Mouse (Mus musculus) brain, embryonic 14.5 days (tissue): ENCODE results near the gene Sbsn. TPM values are rescaled to one million over a fixed set of nuclear protein-coding genes. Genes with fewer than 3 reads are reported as not detected.

Source experiments
- DNase-seq: peaks from one replicate; pipeline ENCODE4 v3.0.0-alpha.2; 2011; ENCODE audit warnings: low read depth
- CTCF ChIP-seq: fragments of 200-500 bp; IDR thresholded peaks from 2 replicates; pipeline ENCODE4 v1.5.1; 2012; ENCODE audit warnings: inconsistent platforms, mild to moderate bottlenecking, moderate library complexity, borderline replicate concordance; ENCODE audit not compliant: insufficient read depth, insufficient read length; ENCODE audit errors: extremely low read depth
- POLR2A ChIP-seq: fragments of 200-500 bp; IDR thresholded peaks from 2 replicates; pipeline ENCODE4 v1.6.1; 2012; ENCODE audit warnings: mild to moderate bottlenecking, inconsistent platforms, borderline replicate concordance; ENCODE audit not compliant: poor library complexity, insufficient read depth, insufficient read length, severe bottlenecking; ENCODE audit errors: extremely low read depth
- polyA plus RNA-seq: library from polyadenylated mRNA; depleted of rRNA; stranded (reverse); fragments of >200 nt; gene quantifications from 2 replicates; pipeline ENCODE4 v1.2.3, GENCODE M21; 2012; rRNA removed

Gene Sbsn
- polyA plus RNA-seq, 1 experiment, result 8.8 TPM

GRCm38 (mm10) chr7:30777911-30778310 is 26.6 kb downstream of the Sbsn start:
- no peak for TF ChIP-seq POLR2A
- no peak for TF ChIP-seq CTCF

GRCm38 (mm10) chr7:30781792-30782191 is 30.5 kb downstream of the Sbsn start:
- DNase-seq, result no peak
- TF ChIP-seq CTCF (peak; percentile 44; the same call in 1 of the 2 replicates), POLR2A (no peak)

More at GRCm38 (mm10) chr7:30777911-30778310, 26.6 kb downstream of the Sbsn start:
- no peak for DNase-seq

GRCm38 (mm10) chr7:30782658-30783057 is 31.4 kb downstream of the Sbsn start:
- no peak for TF ChIP-seq POLR2A
- no peak for TF ChIP-seq CTCF
- DNase-seq, result no peak

- DNase-seq, result no peak
Measured at GRCm38 (mm10) chr7:30785154-30785553, 33.9 kb downstream of the Sbsn start.

GRCm38 (mm10) chr7:30785721-30786546 is 34.7 kb downstream of the Sbsn start:
- TF ChIP-seq CTCF (no peak), POLR2A (no peak)
- DNase-seq, result peak; percentile 82

More at GRCm38 (mm10) chr7:30785154-30785553, 33.9 kb downstream of the Sbsn start:
- TF ChIP-seq CTCF, result no peak
- no peak for TF ChIP-seq POLR2A

- DNase-seq, result no peak
- TF ChIP-seq CTCF (no peak), POLR2A (no peak)
Measured at GRCm38 (mm10) chr7:30787377-30788022, 36.2 kb downstream of the Sbsn start, which contains the start of gene Krtdap. Krtdap (plus strand) TSS chr7:30787896.

- no peak for TF ChIP-seq POLR2A
- no peak for TF ChIP-seq CTCF
- no peak for DNase-seq
Measured at GRCm38 (mm10) chr7:30790141-30790540, 38.9 kb downstream of the Sbsn start.

- TF ChIP-seq POLR2A (no peak), CTCF (no peak)
- DNase-seq, result no peak
Measured at GRCm38 (mm10) chr7:30791921-30792320, 40.6 kb downstream of the Sbsn start.

- no peak for DNase-seq
- TF ChIP-seq POLR2A, result no peak
- TF ChIP-seq CTCF, result no peak
Measured at GRCm38 (mm10) chr7:30794921-30795320, 43.6 kb downstream of the Sbsn start.

GRCm38 (mm10) chr7:30796790-30797189 is 45.5 kb downstream of the Sbsn start:
- TF ChIP-seq POLR2A, result no peak
- no peak for TF ChIP-seq CTCF
- no peak for DNase-seq

GRCm38 (mm10) chr7:30800653-30801052 is 49.4 kb downstream of the Sbsn start:
- no peak for TF ChIP-seq CTCF
- no peak for TF ChIP-seq POLR2A
- no peak for DNase-seq

GRCm38 (mm10) chr7:30803256-30803655 is 52.0 kb downstream of the Sbsn start:
- no peak for DNase-seq
- TF ChIP-seq CTCF, result no peak
- no peak for TF ChIP-seq POLR2A

GRCm38 (mm10) chr7:30804026-30804715 is 52.9 kb downstream of the Sbsn start:
- no peak for DNase-seq
- TF ChIP-seq POLR2A (no peak), CTCF (no peak)

Other genes starting within 250 kb of the Sbsn start
- 241 and 276 TPM in 2 replicates for gene Arhgap33, start 216.4 kb upstream of the Sbsn start, polyA plus RNA-seq
- 8.4 and 8.7 TPM in 2 replicates for gene Hspb6, start 199.3 kb upstream of the Sbsn start, polyA plus RNA-seq
- 24.1 and 27.9 TPM in 2 replicates for gene Proser3, start 199.2 kb upstream of the Sbsn start, polyA plus RNA-seq
- gene Lin37, start 191.6 kb upstream of the Sbsn start, polyA plus RNA-seq, result 45.1 and 53.9 TPM in 2 replicates
- 69.3 and 95.4 TPM in 2 replicates for gene U2af1l4, start 188.2 kb upstream of the Sbsn start, polyA plus RNA-seq
- gene Gm49396, start 188.1 kb upstream of the Sbsn start, polyA plus RNA-seq, result 4.9 and 8.7 TPM in 2 replicates
- gene Psenen, start 187.8 kb upstream of the Sbsn start, polyA plus RNA-seq, result 102 and 154 TPM in 2 replicates
- gene Igflr1, start 186.0 kb upstream of the Sbsn start, polyA plus RNA-seq, result 6.5 and 8.7 TPM in 2 replicates
- 69.7 and 72.2 TPM in 2 replicates for gene Kmt2b, start 162.7 kb upstream of the Sbsn start, polyA plus RNA-seq
- gene Zbtb32, start 152.6 kb upstream of the Sbsn start, polyA plus RNA-seq, result 0.37 and 0.47 TPM in 2 replicates
- 2.7 and 3.9 TPM in 2 replicates for gene Upk1a, start 138.6 kb upstream of the Sbsn start, polyA plus RNA-seq
- 823 and 962 TPM in 2 replicates for gene Cox6b1, start 125.3 kb upstream of the Sbsn start, polyA plus RNA-seq
- gene Etv2, start 115.6 kb upstream of the Sbsn start, polyA plus RNA-seq, result not detected in 2 replicates
- gene Rbm42, start 101.2 kb upstream of the Sbsn start, polyA plus RNA-seq, result 91.6 and 103 TPM in 2 replicates
- 21.9 and 36.6 TPM in 2 replicates for gene Haus5, start 86.5 kb upstream of the Sbsn start, polyA plus RNA-seq
- gene Pmis2, start 79.9 kb upstream of the Sbsn start, polyA plus RNA-seq, result not detected in 2 replicates
- 0.32 TPM in 1 of 2 replicates, not detected in the other for gene 2200002J24Rik, start 52.5 kb upstream of the Sbsn start, polyA plus RNA-seq
- gene Atp4a, start 39.3 kb upstream of the Sbsn start, polyA plus RNA-seq, result 1.7 and 2.4 TPM in 2 replicates
- 187 and 251 TPM in 2 replicates for gene Tmem147, start 21.9 kb upstream of the Sbsn start, polyA plus RNA-seq
- gene Gapdhs, start 7.8 kb upstream of the Sbsn start, polyA plus RNA-seq, result 0.50 TPM in 1 of 2 replicates, not detected in the other
- gene Dmkn, start 12.3 kb downstream of the Sbsn start, polyA plus RNA-seq, result 3.5 and 14.2 TPM in 2 replicates
- gene Krtdap, start 36.4 kb downstream of the Sbsn start, polyA plus RNA-seq, result 5.6 and 30.7 TPM in 2 replicates
- gene Ffar2, start 72.3 kb downstream of the Sbsn start, polyA plus RNA-seq, result 0.13 and 0.46 TPM in 2 replicates
- gene Ffar3, start 104.7 kb downstream of the Sbsn start, polyA plus RNA-seq, result not detected in 2 replicates
- gene Ffar1, start 110.1 kb downstream of the Sbsn start, polyA plus RNA-seq, result not detected in 2 replicates
- gene Cd22, start 128.9 kb downstream of the Sbsn start, polyA plus RNA-seq, result 0.05 TPM in 1 of 2 replicates, not detected in the other
- 2.1 and 2.2 TPM in 2 replicates for gene Mag, start 163.4 kb downstream of the Sbsn start, polyA plus RNA-seq
- gene Hamp2, start 173.2 kb downstream of the Sbsn start, polyA plus RNA-seq, result not detected in 2 replicates
- gene Hamp, start 192.6 kb downstream of the Sbsn start, polyA plus RNA-seq, result not detected in 2 replicates
- gene Usf2, start 205.3 kb downstream of the Sbsn start, polyA plus RNA-seq, result 165 and 170 TPM in 2 replicates
- gene Lsr, start 222.0 kb downstream of the Sbsn start, polyA plus RNA-seq, result 19.8 TPM in 2 replicates
- gene Fam187b, start 222.3 kb downstream of the Sbsn start, polyA plus RNA-seq, result 0.37 and 0.42 TPM in 2 replicates